18 mouse cellular contexts compared by ENCODE assay signal in genomic region chr9:28057171-28057845, GRCm38 (mm10).
DNase-seq lines count a peak whose midpoint lies in the region; ATAC-seq and TF ChIP-seq lines count a peak whose summit lies in the region.
"Had no signal": no experiment of that assay in that cellular context is flagged by ENCODE, and none has a peak within 500 bp of the region (broad histone marks: within the 10 kb centered on the region; RNA-seq: fewer than 3 reads in every experiment).

No protein-coding gene starts in this region.

- no peaks in the 10 kb centered on the region for H3K27me3 ChIP-seq in kidney, postnatal 0 days (ENCODE audit: insufficient read depth, low read length)
- H3K27me3 ChIP-seq in limb, embryonic 14.5 days (ENCODE audit: control insufficient read depth, insufficient read depth, low read length): no peaks in the 10 kb centered on the region
- no peaks in the 10 kb centered on the region for H3K27me3 ChIP-seq in limb, embryonic 10.5 days (ENCODE audit: low read depth, poor library complexity, severe bottlenecking)
- H3K27me3 ChIP-seq: hindbrain, embryonic 12.5 days; limb, embryonic 15.5 days; midbrain, embryonic 15.5 days had no signal

- TF ChIP-seq CTCF in kidney, postnatal 0 days (IDR thresholded peaks at IDR 0.05; ENCODE audit: low read depth): no peak
- TF ChIP-seq CTCF in brain, embryonic 14.5 days (IDR thresholded peaks at IDR 0.05; ENCODE audit: borderline replicate concordance, extremely low read depth, insufficient read depth, insufficient read length): no peak

- WGBS in kidney, postnatal 0 days: 56% methylated on average over 2 of the region's 2 CpGs
- 35% methylated on average over 2 of the region's 2 CpGs for WGBS in limb, embryonic 14.5 days
- 80% methylated on average over 2 of the region's 2 CpGs for WGBS in limb, embryonic 10.5 days

- no peaks in the 10 kb centered on the region for H3K9me3 ChIP-seq in kidney, postnatal 0 days (replicated peaks; ENCODE audit: low read length)
- no peaks in the 10 kb centered on the region for H3K9me3 ChIP-seq in limb, embryonic 14.5 days (ENCODE audit: control insufficient read depth, low read length)
- H3K9me3 ChIP-seq in limb, embryonic 10.5 days (replicated peaks): no peaks in the 10 kb centered on the region
- H3K9me3 ChIP-seq: hindbrain, embryonic 12.5 days; limb, embryonic 15.5 days; midbrain, embryonic 15.5 days had no signal

- no peak for TF ChIP-seq POLR2A in limb, embryonic 14.5 days (IDR thresholded peaks at IDR 0.05; ENCODE audit: borderline replicate concordance, extremely low read depth, insufficient read depth, insufficient read length)
- no peak for TF ChIP-seq POLR2A in brain, embryonic 14.5 days (IDR thresholded peaks at IDR 0.05; ENCODE audit: borderline replicate concordance, extremely low read depth, insufficient read depth, insufficient read length, poor library complexity, severe bottlenecking)

- H3K4me3 ChIP-seq in kidney, postnatal 0 days (replicated peaks; ENCODE audit: low read depth, low read length): no peak overlapping the region
- H3K4me3 ChIP-seq in limb, embryonic 14.5 days (replicated peaks; ENCODE audit: low read length): no peak overlapping the region
- no peak overlapping the region for H3K4me3 ChIP-seq in limb, embryonic 10.5 days
- H3K4me3 ChIP-seq: erythroblast, embryonic 14.5 days; hindbrain, embryonic 12.5 days; limb, embryonic 15.5 days; midbrain, embryonic 15.5 days had no signal

- H3K4me2 ChIP-seq in kidney, postnatal 0 days (ENCODE audit: low read length): no peak overlapping the region
- no peak overlapping the region for H3K4me2 ChIP-seq in limb, embryonic 14.5 days (replicated peaks; ENCODE audit: low read depth, low read length, severe bottlenecking)
- H3K4me2 ChIP-seq: heart, embryonic 11.5 days; hindbrain, embryonic 12.5 days; limb, embryonic 15.5 days; midbrain, embryonic 15.5 days had no signal

- H3K9ac ChIP-seq in kidney, postnatal 0 days (ENCODE audit: low read depth, low read length): no peak overlapping the region
- no peak overlapping the region for H3K9ac ChIP-seq in limb, embryonic 14.5 days (ENCODE audit: low read depth, low read length, severe bottlenecking)
- H3K9ac ChIP-seq: hindbrain, embryonic 12.5 days; limb, embryonic 15.5 days; midbrain, embryonic 15.5 days had no signal

- H3K36me3 ChIP-seq in kidney, postnatal 0 days (ENCODE audit: insufficient read depth, low read length): no peaks in the 10 kb centered on the region
- H3K36me3 ChIP-seq in limb, embryonic 14.5 days (ENCODE audit: control insufficient read depth, insufficient read depth, low read length): no peaks in the 10 kb centered on the region
- H3K36me3 ChIP-seq in limb, embryonic 10.5 days: no peaks in the 10 kb centered on the region
- H3K36me3 ChIP-seq: hindbrain, embryonic 12.5 days; limb, embryonic 15.5 days; midbrain, embryonic 15.5 days had no signal

- DNase-seq in cerebellum, postnatal 10 days: peak; percentile 67 to 70
- DNase-seq in cerebellum, adult 9-10 months: no peak
- DNase-seq in kidney, postnatal 0 days (ENCODE audit: low spot score): peak; percentile 12
- no peak for DNase-seq in kidney, adult 11 months
- peak; percentile 49 for DNase-seq in limb, embryonic 14.5 days (ENCODE audit: low spot score)
- no peak for DNase-seq in limb, embryonic 10.5 days (ENCODE audit: low spot score)
- peak; percentile 58 for DNase-seq in brain, embryonic 14.5 days (ENCODE audit: low read depth)
- DNase-seq: adrenal gland, adult 2 months; cerebellum, adult 11-12 months; heart, postnatal 14 days; lung, postnatal 10 days had no signal

- H3K4me1 ChIP-seq in kidney, postnatal 0 days (replicated peaks; ENCODE audit: insufficient read depth, low read length): no peaks in the 10 kb centered on the region
- no peaks in the 10 kb centered on the region for H3K4me1 ChIP-seq in limb, embryonic 14.5 days (ENCODE audit: control insufficient read depth, insufficient read depth, low read length)
- no peaks in the 10 kb centered on the region for H3K4me1 ChIP-seq in limb, embryonic 10.5 days
- H3K4me1 ChIP-seq: hindbrain, embryonic 12.5 days had no signal

- no peak for ATAC-seq in kidney, postnatal 0 days (replicated peaks; ENCODE audit: low FRiP score, low read depth)
- no peak for ATAC-seq in limb, embryonic 14.5 days (ENCODE audit: low FRiP score, low read depth)
- ATAC-seq in monocyte, adult 5-6 weeks (replicated peaks; ENCODE audit: insufficient number of reproducible peaks, low FRiP score, low TSS enrichment, poor library complexity, severe bottlenecking): no peak
- ATAC-seq: midbrain, embryonic 15.5 days had no signal

- no peak overlapping the region for H3K27ac ChIP-seq in kidney, postnatal 0 days
- H3K27ac ChIP-seq in limb, embryonic 14.5 days (replicated peaks; ENCODE audit: low read depth, low read length): no peak overlapping the region
- no peak overlapping the region for H3K27ac ChIP-seq in limb, embryonic 10.5 days
- H3K27ac ChIP-seq: hindbrain, embryonic 12.5 days; limb, embryonic 15.5 days; stomach, postnatal 0 days had no signal

Comparison
In these comparisons a context has a peak if more than half of its experiments do, and no peak if none do; other contexts are left out.
1. DNase-seq: peak in cerebellum, postnatal 10 days (2 of 2), kidney, postnatal 0 days (single experiment), limb, embryonic 14.5 days (single experiment) and brain, embryonic 14.5 days (single experiment); none in cerebellum, adult 9-10 months (single experiment), kidney, adult 11 months (single experiment) and limb, embryonic 10.5 days (single experiment).